Mouse (Mus musculus): ENCODE data around the gene Rasgef1b.

Gene Rasgef1b

DNA sequence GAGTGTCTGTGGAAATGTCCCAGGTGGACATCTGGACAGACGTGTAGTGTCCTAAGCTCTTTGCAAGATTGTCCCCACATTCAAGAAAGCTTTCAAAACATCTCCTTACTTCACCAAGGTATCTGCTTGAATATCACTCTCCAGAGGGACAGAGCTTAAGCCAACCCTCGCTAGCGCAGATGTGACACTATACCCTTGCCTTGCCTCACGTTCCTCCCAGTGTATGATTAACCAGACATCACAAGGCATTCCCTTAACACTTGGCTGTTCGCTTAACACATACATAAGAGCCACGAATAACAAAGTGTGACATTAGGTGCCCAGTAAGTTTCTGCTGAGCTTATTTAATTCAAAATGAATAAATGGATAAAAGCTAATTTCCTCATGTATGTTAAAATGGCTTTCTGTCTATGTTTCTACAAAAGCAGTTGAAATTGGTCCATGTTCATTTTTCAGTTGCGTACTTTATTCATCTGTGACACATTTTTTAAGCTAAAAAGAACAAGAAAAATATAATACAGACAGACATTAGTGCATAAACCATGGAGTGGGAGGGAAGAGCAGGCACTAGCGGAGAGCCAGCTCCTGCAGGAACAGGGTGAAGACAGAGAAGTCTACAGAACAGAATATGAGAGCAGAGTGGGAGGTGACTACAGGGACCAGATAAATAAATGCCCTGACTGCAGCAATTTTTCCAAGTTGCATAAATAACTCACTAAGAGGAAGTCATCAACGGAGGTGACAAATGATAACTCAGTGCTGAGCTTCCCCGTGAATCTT, 126.4 kb downstream of the Rasgef1b start:
- DNase-seq (ENCODE audit: low read depth, low spot score), result no peak

DNA sequence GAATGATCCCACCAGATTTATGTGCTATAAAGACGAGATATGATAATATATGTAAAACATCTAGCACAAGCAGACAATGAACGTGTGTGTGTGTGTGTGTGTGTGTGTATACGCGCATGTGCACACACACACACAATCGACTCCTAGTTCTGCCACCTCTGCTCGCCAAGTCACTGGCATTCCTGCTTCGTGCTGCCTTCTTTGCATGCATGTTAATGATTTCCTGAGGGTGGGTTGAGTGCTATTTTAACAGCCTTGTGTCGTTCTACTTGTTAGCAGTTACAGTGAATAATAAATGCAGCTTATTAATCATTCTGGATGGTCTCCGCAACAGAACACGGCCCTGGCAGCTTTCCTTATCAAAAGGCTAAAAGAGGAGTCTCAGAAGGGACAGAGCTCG, 129.5 kb downstream of the Rasgef1b start:
- DNase-seq (ENCODE audit: low read depth, low spot score), result no peak

DNA sequence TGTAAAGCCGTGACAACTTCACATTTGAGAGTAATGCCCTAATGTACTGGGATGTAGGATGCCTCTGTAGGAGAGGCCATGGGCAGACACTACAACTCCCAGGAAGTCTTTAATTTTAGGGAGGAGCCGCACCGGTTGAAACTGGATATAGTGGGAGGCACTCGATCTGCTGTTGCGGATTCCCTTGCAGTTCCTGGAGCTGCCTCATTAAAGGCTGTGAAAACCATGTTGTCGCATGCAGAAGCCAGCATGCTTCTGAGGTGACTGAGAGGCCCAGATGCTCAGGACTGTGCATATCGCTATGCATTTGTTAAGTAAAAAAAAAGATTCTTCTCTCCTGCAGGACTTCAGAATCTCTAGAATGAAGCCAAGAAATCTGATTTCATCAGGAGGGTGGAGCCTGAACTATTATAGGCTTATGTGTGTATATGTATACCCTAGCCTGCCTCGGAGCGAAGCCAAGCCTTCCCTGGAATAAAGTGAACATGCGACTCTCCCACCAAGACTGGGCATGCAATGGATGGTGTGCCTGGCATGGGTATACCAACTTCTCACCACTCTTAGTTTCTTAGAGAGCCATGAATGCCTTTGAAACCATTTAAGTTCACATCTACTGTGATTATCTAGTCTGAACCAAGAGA, 130.3 kb downstream of the Rasgef1b start:
- DNase-seq (ENCODE audit: low read depth, low spot score), result peak; percentile 36

DNA sequence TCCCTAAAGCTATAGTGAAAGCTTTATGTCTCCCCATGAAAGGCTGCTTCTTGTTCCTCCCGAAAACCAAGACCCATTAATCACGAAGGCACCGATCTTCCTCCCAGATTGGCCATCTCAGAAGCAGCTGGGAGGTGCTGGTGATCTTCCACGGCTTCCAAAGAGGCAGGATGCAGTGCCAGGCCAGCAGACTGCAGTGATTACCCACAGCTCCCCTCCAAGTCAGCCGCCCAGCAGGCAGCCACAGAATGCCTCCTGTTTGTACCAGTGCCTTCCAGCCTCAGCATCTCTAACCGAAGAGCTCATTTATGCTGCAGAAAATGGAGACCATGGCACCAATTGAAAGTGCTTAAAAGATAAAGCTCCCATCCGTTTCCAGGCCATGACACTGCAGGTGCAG, 131.2 kb downstream of the Rasgef1b start:
- no peak for DNase-seq (ENCODE audit: low read depth, low spot score)

DNA sequence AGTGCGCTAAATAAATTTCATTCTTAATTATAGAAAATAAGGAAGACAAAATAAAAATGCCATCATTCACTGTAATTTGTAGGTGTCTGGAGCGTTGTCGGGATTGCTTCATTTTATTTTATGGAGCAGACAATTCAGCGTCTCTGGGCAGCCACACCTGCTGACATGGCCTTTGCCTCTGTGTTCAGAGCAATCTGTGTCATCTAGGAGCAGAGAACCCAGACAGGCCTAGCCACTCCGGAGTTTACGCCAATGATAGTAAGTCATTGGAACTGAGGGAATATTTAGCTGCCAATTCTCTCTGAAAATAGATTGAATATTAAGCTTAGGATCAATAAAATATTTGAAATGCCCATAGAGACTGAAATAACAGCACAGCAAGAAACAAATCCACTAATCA, 137.5 kb downstream of the Rasgef1b start:
- no peak for DNase-seq (ENCODE audit: low read depth, low spot score)

DNA sequence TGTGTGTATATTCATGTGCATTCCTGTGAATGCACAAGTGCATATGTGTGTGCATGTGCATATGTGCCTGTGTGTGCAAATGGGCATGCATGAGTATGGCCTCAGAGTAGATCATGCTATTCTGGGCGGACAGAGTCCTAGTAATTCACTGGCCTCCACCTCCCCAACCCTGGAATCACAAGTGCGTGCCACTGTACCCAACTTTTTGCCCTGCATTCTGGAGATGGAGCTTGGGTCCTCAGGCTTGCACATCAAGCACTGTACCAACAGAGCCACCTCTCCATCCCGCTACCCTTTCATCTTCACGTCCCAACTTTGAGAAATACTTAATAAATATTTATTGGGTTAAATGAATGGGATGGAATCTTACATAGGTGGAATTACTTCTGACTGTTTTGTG, 138.3 kb downstream of the Rasgef1b start:
- no peak for DNase-seq (ENCODE audit: low read depth, low spot score)

DNA sequence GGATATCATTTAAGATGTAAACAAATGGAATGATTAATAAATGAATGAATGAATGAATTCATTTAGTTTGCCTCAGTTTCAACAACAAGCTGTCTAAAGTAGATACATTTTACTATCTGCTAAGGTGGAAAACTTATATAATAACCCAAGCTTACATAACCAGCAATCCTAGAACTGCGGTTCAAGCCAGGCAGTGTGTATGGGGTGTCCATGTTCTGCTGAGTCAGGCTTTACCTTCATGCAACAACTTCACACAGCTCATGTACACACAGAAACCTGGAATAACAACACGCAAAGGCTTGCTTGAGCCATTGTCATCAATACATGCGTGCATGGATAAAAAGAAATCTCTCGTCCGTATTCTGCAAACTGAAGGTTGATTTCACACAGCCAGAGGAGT, 140.9 kb downstream of the Rasgef1b start:
- no peak for DNase-seq (ENCODE audit: low read depth, low spot score)

DNA sequence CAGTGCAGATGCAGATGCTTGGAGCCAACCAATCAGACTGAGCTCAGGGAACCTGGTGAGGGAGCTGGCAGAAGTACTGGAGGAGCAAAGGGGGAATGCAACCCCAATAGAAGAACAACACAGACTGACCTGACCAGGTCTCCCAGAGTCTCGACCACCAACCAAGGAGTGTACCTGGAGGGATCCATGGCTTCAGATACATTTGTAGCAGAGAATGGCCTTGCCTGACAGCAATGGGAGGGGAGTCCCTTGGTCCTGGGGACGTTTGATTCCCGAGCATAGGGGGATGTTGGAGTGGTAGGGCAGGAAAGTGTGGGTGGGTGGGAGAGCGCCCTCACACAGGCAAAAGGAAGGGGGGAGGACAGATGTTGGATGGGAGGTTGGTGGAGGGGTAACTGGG, 141.3 kb downstream of the Rasgef1b start:
- DNase-seq (ENCODE audit: low read depth, low spot score), result no peak

DNA sequence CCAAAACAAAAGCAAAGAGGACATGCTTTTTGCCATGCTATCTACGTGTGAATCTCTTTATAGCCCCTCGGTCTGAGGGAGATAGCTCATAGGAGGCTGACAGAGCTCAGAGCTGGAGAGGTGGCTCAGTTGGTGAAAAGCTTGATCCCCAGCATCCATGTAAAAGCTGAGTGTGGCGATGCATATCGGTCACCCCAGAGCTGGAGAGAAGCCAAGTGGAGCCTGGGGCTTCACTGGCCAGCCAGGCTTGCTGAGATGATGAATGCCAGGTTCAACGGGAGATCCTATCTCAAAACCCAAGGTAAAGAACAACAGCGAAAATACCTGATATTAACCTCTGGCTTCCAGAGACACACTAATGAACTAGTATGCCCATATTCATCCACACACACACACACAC, 142.6 kb downstream of the Rasgef1b start:
- DNase-seq (ENCODE audit: low read depth, low spot score), result no peak

DNA sequence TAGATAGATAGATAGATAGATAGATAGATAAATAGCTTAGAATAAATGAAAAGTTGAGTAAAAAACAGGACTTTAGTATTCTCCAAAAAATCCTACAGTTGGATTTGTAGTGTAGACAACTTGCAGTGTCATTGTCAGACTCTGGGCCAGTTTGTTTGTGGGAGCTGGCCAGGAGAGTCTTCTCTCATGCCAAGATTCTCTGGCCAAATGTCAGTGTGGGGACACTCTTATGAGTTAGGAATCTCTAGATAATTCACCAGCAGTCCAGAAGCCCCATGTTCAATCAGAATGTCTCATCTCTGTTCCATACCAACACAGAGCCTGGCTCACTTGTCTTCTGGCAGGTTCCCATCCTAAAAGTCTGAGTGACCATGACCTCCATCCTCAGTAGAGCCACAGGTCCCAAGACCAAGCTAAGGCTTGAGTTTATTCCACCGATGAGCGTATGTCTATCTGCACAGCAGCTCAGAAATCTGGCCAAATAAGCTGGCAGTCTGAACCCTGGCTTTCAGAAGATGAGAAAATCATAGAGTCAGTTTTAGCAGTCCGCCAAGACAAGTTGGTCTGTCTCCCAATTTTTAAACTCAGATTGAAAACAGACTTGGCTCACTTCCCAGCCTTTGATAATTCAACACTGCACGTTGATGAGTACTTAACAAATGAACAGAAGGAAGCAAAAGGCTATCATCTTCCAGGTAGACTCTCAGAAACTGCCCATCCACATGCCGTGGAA, 143.5 kb downstream of the Rasgef1b start:
- DNase-seq (ENCODE audit: low read depth, low spot score), result no peak

DNA sequence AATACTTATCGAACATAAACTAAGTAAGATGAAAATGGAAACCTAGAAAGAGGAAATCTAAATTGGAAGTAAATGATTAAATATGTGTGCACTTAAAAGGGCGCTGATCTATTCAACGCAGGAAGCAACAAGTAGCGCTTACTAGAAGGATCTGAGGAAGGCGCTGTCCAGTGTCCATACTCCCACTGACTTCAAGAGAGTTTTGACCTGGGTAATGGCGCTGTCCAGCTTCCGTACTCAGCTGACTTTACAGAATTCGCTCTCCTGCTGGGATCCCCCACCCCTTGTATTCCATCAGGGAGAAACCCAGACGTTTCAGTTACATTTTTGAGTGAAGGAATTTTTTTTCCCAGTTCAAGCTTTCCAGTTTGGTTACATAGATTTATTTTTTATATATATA, 144.6 kb downstream of the Rasgef1b start:
- DNase-seq (ENCODE audit: low read depth, low spot score), result no peak

DNA sequence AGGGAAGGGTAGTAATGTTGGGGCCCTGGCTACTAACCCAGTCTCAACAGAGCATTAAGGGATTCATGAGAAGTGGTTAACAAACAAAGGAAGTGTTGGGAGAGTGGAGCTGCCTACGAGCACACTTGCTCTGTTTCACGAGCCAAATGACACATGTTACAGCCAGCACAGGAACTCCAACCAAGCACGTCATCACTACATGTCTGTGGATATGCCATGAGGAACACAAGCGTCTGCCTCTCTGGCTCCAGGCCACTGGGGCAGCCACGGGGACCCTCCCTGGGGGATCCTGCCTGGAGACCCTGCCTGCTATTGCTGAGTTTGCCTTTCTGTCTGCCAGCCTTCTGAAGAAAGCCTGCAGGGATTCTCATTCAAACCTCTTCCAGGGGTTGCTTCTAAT, 146.8 kb downstream of the Rasgef1b start:
- no peak for DNase-seq (ENCODE audit: low read depth, low spot score)

DNA sequence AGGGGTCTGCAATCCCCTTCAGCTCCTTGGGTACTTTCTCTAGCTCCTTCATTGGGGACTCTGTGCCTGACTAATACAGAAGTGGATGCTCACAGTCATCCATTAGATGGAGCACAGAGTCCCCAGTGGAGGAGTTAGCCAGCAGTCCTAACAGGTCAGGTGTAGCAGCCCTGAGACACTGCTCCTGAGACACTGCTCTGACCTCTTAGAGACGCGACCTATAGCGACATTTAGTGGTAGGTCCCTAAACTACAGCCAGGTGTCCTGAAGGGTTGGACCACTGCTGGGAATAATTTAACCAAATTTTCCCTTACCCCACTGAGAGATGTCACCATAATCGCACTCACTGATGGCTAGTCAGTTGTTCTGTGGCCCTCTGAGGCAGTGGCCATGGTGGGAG, 150.2 kb downstream of the Rasgef1b start:
- DNase-seq (ENCODE audit: low read depth, low spot score), result peak; percentile 69

DNA sequence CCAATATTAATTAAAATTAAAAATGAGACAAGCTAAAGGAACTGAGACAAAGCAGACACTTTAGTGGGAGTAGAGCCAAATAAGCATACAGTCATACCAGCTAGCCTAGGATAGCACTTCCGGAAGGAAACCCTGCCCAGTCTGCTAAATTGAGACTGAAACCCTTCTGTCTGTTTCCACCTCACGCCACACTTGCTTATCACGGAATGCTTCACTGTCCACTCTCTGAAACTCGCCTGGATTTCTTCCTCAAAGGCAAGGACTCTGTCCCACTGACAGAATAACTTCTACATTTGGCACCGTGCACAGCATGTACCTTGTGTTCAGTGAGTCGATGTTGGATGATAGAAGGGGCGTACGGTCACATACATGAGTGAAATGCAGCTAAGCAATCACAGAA, 153.0 kb downstream of the Rasgef1b start:
- no peak for DNase-seq (ENCODE audit: low read depth, low spot score)

DNA sequence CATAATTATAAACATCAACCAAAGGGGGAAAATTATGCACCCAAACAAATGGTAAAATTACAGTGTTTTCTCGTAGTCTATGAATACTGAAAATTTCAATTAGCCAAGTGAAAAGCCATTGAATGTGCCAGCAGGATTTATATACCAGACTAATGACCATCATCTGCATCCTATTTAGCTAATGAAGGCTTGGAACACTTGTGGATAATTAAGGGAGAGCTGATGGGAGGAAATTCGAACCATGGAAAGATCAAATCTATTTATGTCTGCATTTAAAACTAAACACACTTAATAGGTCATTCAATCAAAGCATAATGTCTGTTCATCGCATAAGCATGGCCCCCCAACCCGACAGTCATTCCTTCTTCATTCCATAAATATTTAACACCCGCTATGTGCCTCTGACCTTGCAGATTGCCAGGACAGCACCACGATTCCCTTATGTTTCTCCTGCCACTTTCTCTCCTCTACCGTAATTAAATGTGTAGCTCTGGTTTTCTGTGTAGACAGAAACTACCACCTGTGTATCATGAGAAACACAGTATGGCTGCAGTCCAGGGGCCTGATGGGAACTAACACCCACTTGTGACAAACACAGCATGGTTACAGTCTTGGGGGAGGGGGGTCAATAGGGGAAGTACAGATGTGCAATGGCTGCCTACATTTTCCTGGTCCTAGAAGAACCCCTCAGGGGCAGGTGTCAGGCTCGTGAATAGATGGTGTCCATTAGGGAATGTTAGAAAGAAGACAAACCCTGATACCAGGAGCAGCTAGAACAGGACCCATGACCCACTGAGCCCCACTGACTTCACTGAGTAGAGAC, 164.2 kb downstream of the Rasgef1b start:
- DNase-seq (ENCODE audit: low read depth, low spot score), result peak; percentile 35

DNA sequence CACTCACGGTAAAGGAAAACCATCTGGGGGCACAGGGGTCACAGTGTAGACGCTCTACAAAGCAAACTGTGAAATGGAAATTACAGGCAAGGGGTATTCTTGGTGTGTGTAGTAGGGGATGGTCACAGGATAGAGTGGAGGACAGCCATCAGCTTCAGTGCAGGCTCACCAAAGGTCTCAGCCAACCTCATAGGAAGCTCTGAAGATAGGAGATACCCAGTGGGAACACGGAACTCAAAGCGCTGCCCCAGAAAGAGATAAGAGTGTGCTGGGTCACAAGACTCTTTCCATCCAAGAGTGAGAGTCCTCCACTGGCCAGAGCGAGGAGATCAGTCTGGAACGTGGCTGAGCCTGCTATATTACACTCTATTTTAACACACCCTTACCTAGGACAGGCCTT, 166.8 kb downstream of the Rasgef1b start:
- no peak for DNase-seq (ENCODE audit: low read depth, low spot score)

DNA sequence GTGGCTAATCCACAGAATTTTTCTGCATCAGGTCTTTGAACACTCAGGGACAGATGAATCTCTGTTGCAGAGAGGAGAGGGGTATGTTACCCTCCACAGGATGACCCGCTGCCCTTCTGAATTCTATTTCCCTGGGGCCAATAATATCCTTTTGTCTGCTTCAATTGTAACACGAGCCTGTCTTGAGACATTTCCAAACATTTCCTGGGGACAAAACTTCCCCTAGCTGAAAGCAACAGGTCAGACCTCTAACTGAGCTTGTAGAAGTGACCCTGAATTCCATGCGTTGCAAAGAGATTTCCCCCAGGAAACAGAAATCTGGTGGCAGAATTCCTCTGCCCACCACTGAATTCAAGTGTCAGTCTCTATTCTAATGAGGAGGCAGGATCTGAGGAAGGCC, 169.1 kb downstream of the Rasgef1b start:
- DNase-seq (ENCODE audit: low read depth, low spot score), result no peak

DNA sequence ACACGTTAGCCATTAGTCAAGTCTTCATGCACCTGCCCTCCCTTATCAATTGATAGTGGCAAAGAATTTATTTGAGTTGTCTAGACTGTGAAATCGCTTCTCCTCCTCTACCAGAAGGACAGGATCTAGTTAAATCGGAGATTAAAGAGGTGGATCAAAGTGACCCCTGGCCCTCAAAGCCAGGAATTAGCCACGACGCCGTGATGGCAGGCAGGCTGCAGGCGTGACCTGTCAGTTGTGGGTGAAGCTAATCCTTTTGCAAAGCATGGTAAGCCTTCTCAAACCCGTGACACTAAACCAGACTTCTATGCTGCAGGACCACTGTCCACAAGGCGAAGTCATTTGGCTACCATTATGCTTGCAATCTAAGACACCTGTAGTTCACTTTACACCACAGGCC, 170.6 kb downstream of the Rasgef1b start:
- DNase-seq (ENCODE audit: low read depth, low spot score), result no peak

DNA sequence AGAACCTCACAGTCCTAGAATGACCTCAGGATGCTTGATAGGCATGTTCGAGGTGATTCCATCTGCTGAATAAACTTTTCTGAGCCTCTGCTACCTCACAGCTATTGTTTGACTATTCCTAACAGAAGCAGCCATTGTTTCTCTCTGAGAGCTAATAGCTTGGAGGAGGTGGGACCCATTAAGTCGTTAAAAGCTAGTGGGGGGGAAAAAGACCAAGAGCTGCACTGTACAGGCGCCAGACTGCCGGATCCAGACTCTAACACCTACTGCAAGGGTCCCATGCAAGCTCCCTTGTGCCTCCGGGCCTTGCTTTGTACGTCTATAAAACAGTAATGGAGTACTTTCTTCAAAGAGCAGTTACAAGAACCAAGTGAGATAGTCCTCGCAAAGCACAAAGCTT, 176.2 kb downstream of the Rasgef1b start:
- DNase-seq (ENCODE audit: low read depth, low spot score), result peak; percentile 88

DNA sequence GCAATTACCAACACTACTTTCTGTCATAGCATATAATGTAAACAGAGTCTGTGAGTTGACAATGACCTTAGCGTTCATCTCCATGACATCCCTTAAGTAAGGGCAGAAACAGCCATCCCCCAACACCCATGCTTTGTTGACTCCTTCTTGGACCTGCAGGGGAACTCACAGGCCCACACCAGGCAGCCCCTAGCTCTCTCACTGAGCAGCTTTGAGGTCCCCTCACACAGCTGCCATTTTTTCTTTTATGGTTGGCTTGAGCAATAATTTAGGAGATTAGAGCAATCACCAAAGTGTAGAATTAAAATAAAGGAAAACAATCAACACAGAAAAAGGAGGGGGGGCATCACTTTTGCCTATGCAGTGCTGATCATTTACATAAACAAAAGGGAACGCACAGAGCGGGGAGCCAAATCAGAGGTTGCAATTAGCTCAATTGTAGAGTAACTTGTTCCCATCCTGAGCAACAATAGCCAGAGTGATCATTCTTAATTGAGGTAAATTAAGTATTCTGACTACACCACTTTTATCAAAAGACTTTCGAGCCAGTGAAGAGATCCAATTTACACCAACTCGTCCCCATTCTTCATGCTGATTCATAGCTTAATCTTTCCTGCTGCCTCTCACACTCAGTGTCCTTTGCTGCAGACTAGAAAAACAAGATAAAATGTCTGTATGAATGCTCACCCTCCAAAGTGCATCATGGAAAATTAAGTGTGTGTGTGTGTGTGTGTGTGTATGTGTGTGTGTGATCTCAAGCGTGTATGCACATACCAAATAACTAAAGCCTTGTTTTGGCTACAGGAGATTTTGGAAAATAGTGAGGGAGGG, 184.0 kb downstream of the Rasgef1b start:
- DNase-seq (ENCODE audit: low read depth, low spot score), result no peak
